Mouse (Mus musculus): ENCODE measurements around the gene E330021D16Rik.

DNA sequence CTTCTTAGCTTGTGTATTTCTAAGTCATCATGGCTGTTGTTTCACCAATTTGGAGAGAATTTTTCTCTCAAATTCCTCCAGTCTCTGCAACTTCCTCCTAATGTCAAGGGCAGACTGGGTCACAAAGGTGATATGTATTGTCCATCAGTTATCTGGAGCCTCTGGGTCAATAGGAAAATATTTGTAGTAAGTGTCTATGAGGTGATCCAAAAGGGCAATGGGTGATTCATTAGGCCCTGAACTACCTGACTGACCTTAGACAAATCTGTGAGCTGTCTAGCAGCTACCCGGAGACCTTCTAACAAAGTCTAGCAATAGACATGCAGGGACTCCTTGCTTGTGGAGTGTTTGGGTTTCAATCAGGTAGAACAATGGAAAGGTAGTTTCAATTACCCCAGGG lies 40.9 kb upstream of the E330021D16Rik start:
- TF ChIP-seq CTCF (IDR thresholded peaks at IDR 0.05; ENCODE audit: control insufficient read depth, insufficient read depth, low read length): no peak
- no peak for TF ChIP-seq POLR2A (IDR thresholded peaks at IDR 0.05; ENCODE audit: borderline replicate concordance, control insufficient read depth, low read depth, low read length)

All from bone marrow, adult 2 months (tissue).